Mouse (Mus musculus) brain, adult 2 months (tissue): ENCODE measurements around the gene Scube2.

ENCODE experiments used
- DNase-seq: peaks from one replicate; pipeline ENCODE4 v3.0.0; 2011; ENCODE audit warnings: low read depth, low spot score

The Scube2 gene

DNA sequence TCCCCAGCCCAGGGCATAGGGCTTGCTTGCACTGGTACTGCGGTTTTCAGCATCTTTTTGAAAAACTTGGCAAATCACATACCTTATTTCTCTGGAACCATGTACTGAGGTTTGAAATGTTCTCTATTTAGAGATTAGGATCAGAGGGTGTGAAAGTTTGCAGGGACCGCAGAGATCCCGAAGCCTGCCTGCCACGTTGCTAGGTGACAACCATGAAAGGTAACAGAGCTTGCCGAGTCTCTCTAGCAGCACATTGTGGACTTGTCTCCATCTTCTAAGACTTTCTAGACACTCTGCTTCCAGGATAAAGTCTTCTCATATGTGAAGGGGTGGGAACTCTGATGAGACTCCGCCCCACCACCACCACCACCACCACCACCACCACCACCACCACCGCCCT lies 13.5 kb downstream of the Scube2 start:
- peak; percentile 63 for DNase-seq

GRCm38 (mm10) chr7:109850531-109850930 lies 14.9 kb downstream of the Scube2 start:
- DNase-seq = no peak

GRCm38 (mm10) chr7:109849750-109850434 lies 15.6 kb downstream of the Scube2 start:
- no peak for DNase-seq

- no peak for DNase-seq
These were observed 16.4 kb downstream of the Scube2 start for GRCm38 (mm10) chr7:109848867-109849733.

- no peak for DNase-seq
These were observed 21.4 kb downstream of the Scube2 start for GRCm38 (mm10) chr7:109844100-109844499.

DNA sequence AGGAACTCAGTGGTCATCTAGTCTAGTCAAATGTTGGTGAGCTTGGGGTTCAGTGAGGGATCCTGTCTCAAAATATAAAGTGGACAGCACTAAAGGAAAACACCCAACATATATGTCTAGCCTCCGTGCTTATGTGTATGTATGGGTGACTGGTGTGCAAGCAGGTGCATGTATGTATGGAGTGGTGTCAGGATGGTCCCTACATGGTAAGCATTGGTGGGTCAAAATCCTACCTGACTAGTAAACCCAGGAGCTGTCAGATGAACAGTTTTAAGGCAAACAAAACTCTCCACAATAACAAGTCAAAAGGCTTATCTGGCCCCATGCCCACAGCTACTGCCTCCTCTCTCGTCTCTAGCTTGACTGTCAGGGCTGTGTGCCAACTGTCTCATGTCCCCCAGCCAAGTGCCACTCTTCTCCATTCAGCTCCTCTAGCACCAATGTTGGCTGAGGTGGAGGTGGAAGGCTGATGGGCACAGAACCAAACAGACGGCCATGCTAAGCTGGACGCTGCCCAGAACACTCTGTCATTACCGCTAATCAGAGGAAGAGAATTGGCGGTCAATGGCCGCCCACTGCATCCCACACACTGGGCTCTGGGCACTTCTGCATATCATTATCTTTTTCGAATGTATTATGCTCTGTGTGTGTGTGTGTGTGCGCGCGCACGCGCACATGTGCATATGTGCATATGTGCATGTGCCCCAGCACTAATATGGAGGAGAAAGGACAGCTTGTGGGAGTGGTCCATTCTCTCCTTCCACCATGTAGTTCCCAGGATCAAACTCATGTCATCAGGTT lies 23.7 kb downstream of the Scube2 start:
- peak; percentile 62 for DNase-seq

DNA sequence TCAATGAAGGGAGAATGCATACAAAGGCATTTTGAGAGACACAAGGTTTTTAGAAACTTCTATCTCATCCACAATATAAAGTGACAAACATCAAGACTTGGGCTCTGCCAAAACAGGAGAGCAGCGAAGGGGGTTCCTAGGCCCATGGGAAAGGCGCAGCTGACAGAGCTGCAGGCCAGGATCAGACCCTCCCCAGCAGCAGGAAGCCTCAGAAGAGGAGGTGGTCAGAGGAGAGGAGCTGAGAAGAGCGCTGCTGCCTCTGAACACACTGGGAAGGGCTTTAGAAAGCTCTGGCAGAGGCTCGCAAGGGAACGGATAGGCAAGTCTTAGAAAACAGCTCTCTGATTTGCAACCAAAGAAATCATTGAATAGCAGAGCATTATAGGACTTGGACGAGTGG lies 24.4 kb downstream of the Scube2 start:
- DNase-seq = no peak

DNA sequence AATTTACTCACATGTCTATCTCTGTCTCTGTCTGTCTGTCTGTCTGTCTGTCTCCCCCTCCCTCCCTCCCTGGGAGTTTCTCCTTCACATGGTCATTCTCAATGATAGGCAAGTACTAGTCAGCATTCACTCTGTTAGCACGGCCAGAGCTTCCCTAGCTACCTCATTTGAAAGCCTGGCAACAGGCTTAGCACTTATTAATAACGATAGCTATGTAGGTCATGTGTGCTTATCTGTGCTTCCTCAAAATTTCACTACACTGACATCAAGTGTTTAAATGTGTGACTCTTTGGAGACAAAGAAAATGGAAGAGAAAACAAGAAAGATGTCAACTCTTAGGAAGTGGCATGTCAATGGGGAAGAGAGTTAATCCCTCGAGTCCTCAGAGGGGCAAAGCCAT lies 26.9 kb downstream of the Scube2 start:
- no peak for DNase-seq

- DNase-seq = no peak
These were observed 27.8 kb downstream of the Scube2 start for GRCm38 (mm10) chr7:109837651-109838050.

GRCm38 (mm10) chr7:109834894-109835293 lies 30.6 kb downstream of the Scube2 start:
- no peak for DNase-seq

GRCm38 (mm10) chr7:109831376-109831775 lies 34.1 kb downstream of the Scube2 start:
- no peak for DNase-seq

DNA sequence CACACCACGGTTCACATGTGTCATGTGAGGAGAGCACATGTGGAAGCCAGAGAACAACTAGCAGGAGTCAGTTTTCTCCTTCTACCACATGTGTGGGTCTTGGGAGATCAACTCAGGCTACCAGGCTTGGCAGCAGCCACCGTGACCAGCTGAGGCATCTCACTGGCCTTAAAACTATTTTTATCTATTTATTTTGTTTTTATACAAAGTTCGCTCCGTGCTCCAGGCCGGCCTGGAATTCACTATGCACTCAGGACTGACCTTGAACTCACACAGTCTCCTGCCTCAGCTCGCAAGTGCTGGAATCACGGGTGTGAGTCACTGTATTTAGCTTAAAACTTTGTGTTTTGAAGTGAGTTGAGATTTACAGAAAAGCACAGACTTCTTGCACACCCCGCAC lies 38.6 kb downstream of the Scube2 start:
- no peak for DNase-seq

DNA sequence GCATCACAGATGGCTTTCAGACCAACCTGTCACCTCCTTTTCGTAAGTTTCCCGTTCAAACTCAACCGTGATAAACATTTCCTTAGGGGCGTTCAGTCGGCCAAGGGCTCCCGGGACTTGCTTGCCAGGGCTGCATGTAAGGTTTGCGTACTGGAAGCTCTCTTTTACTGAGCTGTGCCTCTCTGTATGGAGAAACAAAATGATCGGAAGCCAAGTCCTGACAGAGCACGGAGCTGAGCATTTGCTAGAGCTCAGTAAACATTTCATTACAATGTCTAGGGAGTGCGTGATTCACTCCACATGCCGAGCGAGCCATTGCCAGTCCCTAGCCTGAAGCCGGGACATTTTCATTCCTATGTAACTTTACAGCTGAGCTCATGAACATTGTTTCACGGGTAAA lies 40.2 kb downstream of the Scube2 start:
- DNase-seq = peak; percentile 49

GRCm38 (mm10) chr7:109818600-109818999 lies 46.9 kb downstream of the Scube2 start:
- no peak for DNase-seq

- no peak for DNase-seq
These were observed 47.5 kb downstream of the Scube2 start for GRCm38 (mm10) chr7:109817954-109818353.

GRCm38 (mm10) chr7:109813330-109814140 lies 51.9 kb downstream of the Scube2 start:
- no peak for DNase-seq

DNA sequence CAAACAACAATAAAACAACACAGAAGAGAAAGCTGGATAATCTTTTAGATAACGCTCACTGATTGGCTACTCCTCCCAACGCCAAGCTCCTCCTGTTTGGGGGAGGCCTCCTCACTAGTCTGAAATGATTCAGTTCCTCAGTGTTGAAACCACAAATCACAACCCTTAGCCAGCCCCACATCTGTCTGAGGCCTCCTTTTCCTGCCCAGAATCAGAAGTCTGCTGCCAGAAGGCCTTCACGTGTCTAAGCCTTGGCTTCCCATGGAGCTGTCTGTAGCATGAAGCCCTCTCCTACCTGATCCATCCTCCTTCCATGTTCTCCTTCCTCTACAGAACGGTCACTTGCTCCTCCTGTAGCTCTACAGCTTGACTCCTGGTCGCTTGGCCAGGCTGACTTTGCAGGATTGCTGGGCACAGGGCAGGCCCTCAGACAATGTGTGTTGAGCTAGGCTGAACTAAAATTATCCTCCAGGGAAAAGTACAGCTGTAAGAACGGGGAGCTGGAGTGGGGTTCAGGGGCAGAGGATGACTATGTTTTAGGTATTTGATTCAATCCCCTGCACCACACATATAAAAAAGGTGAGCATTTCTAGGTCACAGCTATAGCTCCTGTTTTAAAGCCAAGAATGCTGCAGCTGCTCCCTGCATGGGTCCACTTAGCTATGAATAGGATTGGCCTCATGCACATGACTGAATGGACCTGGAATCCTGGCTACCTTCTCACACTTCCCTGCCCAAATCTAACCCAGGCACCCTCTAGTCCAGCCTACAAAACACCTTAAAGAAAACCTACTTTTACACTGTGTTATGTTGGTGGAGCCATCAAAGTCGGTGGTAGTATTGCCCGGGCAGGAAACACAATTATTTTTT lies 57.6 kb downstream of the Scube2 start:
- peak; percentile 82 for DNase-seq

- DNase-seq = peak; percentile 41
These were observed 60.6 kb downstream of the Scube2 start for GRCm38 (mm10) chr7:109804843-109805242.

DNA sequence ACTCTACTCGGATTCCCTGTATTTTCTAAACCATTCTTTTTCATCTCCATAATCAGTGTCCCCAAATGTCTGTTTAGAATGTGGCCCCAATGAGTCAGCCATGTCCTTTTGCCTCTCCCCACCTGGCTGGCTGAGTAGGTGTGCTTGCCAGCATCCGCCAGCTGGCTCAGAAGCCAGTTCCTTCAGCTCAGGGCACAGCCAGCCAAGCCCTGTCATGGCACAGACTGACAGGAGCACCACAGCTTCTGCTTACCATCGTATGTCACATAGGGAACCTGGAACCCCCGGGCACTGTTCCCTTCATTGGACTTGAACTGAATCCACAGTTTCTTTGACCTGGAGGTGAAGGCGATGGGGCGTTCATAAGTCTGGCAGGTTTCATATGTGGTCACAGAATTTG lies 61.1 kb downstream of the Scube2 start:
- DNase-seq = peak; percentile 97

GRCm38 (mm10) chr7:109803516-109803915 lies 62.0 kb downstream of the Scube2 start:
- DNase-seq = no peak
